Mouse (Mus musculus): Measurements from ENCODE around the gene Rnf144a. TPM values are rescaled to one million over a fixed set of nuclear protein-coding genes. Genes with fewer than 3 reads are reported as not detected.

The Rnf144a gene
- total RNA-seq, 2 experiments from 2014 or later = 30.0 to 32.2 TPM

- DNase-seq (ENCODE audit: low spot score in 2 of 2) = no peak
- intact Hi-C loops (cut with DNase I) = no loop called here
Observed at GRCm38 (mm10) chr12:26381730-26382129, 33.3 kb downstream of the Rnf144a start.

DNA sequence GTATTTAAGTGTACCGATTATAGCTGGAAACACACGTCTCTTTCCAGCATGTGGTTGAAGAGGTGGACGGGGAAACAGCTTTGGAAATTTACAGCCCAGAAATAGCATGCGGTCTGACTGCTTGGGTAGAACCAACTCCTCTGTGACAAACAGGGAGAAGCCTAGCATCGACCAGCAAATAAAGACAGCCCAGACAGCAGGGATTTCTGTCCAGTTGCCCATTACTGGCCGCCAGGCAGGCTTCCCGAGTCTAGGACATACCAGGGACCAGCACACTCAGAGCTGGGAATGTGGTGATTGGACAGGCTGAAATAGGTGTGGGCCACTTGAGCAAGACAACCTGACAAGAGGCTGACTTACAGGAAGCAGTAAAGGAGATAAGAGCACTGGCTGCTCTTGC, 35.3 kb downstream of the Rnf144a start:
- intact Hi-C loops (cut with DNase I) = loop anchor here (5.0 kb wide), 1 partner anchor 33 kb away; no protein-coding TSS in a partner anchor
- peak; percentile 47 to 83 for DNase-seq (ENCODE audit: low spot score in 2 of 2)

GRCm38 (mm10) chr12:26377691-26378090, 37.4 kb downstream of the Rnf144a start:
- intact Hi-C loops (cut with DNase I) = loop anchor here (2.0 to 5.0 kb wide), 2 partner anchors 21 to 35 kb away; no protein-coding TSS in a partner anchor
- peak; percentile 56 to 95 for DNase-seq (ENCODE audit: low spot score in 2 of 2)

DNA sequence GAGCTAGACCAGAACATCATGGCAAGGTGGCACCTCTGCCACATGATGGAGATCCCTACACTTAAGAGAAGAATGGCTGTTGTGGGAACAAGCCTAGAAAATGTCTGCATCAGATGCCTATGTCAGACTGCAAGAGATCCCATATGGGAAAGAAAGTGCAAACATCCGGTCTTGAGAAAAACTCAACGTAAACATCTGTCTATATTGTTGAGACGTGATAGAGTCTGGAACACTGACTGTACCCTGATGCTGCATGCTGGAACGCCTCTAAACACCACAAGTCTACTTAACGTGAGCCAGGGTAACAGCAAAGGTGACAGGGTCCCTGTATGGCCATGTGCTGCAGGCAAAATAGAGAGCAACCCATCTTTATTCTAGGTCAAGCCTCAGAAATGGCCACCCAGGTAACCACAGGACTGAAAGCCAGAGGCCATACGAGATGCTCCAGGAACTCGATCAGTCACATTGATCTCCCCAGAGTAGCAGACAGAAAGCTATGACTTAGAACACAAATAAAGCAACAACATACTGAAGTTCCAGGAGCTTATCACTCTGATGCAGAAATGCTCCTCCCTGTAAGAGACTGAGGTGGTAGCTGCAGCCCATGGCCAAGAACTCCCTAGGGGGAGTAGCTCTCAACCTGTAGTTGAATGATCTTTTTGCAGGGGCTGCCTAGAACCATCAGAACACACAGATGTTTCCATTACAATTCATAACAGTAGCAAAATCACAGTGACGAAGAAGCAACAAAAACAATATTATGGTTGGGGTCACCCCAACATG, 38.3 kb downstream of the Rnf144a start:
- intact Hi-C loops (cut with DNase I) = loop anchor here (2.0 to 5.0 kb wide), 2 partner anchors 22 to 36 kb away; no protein-coding TSS in a partner anchor

DNA sequence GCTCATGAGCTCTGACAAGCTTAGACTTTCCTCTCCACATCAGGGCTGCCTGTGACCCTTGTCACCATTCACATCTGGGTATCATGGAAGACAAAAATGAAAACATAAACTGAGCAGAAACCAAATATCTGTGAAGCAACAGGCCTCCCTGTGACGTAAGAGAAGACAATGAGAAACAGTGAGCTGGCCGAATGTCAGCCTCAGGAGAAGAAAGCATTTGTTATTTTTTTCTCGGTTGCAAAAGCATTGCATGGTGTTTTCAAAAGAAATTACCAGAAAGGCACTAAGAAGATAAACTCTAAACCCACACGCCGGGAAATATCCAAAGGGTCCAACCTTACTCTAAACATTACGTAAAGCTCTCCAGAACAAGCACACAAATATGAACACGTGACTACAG, 41.3 kb downstream of the Rnf144a start:
- DNase-seq (ENCODE audit: low spot score in 2 of 2) = no peak
- intact Hi-C loops (cut with DNase I) = no loop called here

More for the DNA sequence above, 38.3 kb downstream of the Rnf144a start:
- DNase-seq (ENCODE audit: low spot score in 2 of 2) = no peak

- intact Hi-C loops (cut with DNase I) = no loop called here
- peak; percentile 49 to 79 for DNase-seq (ENCODE audit: low spot score in 2 of 2)
Observed at GRCm38 (mm10) chr12:26370004-26370403, 45.0 kb downstream of the Rnf144a start.

- no peak for DNase-seq (ENCODE audit: low spot score in 2 of 2)
- intact Hi-C loops (cut with DNase I) = no loop called here
Observed at GRCm38 (mm10) chr12:26367361-26367760, 47.7 kb downstream of the Rnf144a start.

DNA sequence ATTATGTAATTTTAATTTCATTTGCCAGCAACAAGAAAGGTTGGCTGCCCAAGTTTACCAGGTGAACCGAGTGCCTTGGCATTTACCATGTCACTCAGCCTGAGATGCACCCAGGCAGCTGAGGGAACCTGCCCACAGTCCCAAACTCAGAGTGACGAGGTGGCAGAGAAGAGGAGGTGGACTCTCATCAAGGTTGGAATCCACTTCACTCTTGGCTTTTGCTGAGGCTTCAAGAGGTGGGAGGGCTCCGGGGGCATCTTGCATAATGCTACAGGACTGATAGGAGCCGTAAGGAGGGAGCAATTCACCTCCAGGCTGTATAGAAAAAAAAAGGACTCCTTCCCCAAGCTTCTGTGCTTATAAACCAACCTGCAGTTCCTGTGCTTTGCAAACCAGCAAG, 48.7 kb downstream of the Rnf144a start:
- intact Hi-C loops (cut with DNase I) = no loop called here
- peak in 1 of 2 experiments; percentile 37 for DNase-seq (ENCODE audit: low spot score in 2 of 2)

DNA sequence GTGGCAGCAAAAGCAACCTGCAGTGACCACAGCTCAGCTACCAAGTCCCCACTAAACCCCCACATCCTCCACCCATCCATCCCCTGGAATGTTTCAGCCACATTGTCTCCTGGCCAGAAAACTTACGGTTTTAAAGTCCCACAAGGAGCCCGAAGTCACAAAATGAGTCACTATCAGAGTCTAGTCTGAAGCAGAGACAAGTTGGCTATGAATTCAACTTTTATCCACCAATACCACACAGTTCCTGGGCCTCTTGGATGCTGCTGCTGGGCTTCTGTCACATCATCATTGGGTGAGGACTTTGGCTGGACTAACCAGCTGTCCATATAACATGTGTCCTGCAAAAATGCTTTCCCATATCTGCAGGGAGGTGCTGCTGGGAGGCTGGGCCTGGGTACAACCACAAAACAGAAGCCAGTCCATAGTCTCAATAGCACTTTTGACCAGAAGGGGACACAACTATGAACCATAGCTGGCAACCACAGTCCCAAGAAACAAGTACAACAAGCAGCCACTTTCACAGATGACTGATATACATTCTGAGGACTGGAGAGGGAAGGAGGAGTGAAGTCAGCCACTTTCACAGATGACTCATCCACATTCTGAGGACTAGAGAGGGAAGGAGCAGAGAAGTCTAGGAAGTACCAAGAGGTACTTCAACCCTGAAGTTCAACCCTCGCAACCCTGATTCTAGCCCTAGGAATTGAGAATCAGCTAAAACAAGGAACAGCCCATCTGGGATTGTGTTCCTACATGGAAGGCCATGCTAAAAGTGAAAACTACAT, 49.3 kb downstream of the Rnf144a start:
- peak in 1 of 2 experiments; percentile 44 for DNase-seq (ENCODE audit: low spot score in 2 of 2)
- intact Hi-C loops (cut with DNase I) = no loop called here

DNA sequence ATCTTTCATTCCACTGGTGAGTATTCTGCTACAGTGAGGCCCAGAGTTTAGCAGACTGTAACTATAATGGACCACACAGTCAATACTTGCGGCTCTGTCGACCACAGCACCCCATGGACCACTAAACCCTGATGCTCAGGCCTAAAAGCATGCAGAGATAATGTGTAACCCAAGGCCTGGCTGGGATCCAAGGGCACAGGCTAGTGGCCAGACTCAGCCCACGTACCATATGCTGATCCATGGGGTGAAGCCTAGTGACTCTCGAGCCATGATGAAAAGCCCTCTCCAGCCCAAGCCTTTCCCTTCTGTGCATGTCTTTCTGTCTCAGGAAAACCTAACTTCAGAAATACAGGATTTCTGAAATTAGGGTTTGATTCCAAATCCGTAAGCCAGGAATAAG, 50.2 kb downstream of the Rnf144a start:
- intact Hi-C loops (cut with DNase I) = no loop called here
- DNase-seq (ENCODE audit: low spot score in 2 of 2) = no peak

DNA sequence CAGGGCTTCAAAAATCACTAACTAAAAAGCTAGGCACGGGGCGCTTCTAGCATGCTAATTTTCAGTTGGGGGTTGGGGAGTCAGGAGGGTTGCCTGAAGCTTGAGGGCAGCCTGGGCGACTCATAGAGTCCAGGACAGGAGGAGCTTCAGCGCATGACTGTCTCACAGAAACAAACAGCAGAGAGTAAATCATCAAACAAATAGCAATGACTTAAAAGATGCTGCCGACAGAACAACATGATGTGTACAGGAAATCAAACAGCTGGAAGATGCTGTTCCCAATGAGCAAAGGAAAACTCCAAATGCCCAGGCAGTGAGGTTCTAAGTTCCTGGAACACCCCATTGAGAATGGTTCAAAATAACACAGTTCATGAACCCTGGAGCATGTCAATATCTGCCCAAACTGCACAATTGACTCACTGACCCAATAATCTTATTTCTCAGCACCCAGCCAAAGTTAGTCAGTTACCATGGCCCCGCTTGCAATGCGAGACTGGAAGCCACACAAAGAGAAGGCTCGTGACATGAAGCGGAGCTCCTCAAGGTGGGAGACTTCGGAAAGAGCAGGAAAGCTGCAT, 54.0 kb downstream of the Rnf144a start:
- intact Hi-C loops (cut with DNase I) = no loop called here
- no peak for DNase-seq (ENCODE audit: low spot score in 2 of 2)

DNA sequence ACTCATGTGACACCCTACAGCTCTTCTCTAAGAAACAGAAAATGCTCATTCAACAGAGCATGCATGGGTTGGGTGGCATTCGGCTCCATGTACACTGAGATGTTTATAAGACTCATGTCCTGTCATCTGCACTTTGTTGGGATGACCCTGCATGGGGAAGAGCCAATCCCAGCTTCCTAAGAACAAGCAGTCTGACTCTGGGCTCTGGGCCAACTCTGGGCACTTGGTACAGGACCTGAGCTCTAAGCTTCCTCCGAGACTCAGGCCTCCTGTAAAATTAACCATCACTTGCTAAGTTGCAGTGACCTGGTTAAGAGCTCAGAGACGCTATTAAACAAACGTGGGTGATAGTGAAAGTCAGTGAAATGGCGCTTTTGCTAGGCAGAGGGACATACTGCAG, 55.2 kb downstream of the Rnf144a start:
- DNase-seq (ENCODE audit: low spot score in 2 of 2) = no peak
- intact Hi-C loops (cut with DNase I) = no loop called here

DNA sequence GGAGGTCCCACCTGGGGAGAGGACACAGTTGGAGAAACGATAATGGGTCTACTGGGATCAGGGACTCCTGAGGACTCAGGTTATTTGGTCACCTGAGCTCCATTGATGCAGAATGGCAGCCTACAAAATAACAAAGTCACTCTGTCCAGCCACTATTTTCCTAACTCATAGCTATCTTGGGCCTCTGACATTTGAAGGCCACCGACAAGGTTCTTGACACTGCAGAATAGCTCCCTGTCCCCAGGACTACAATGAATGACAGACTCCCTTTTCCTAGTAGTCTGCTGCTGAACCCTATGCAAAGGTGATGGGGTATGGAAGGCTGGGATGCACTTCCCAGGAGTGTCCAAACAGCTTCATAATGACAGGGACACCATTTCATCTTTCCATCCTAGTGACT, 55.8 kb downstream of the Rnf144a start:
- no peak for DNase-seq (ENCODE audit: low spot score in 2 of 2)
- intact Hi-C loops (cut with DNase I) = no loop called here

GRCm38 (mm10) chr12:26357246-26357645, 57.8 kb downstream of the Rnf144a start:
- intact Hi-C loops (cut with DNase I) = no loop called here
- DNase-seq (ENCODE audit: low spot score in 2 of 2) = no peak

- intact Hi-C loops (cut with DNase I) = no loop called here
- DNase-seq (ENCODE audit: low spot score in 2 of 2) = no peak
Observed at GRCm38 (mm10) chr12:26356191-26356590, 58.9 kb downstream of the Rnf144a start.

GRCm38 (mm10) chr12:26351321-26351720, 63.7 kb downstream of the Rnf144a start:
- intact Hi-C loops (cut with DNase I) = no loop called here
- DNase-seq (ENCODE audit: low spot score in 2 of 2) = peak in 1 of 2 experiments; percentile 29

- intact Hi-C loops (cut with DNase I) = no loop called here
- DNase-seq (ENCODE audit: low spot score in 2 of 2) = no peak
Observed at GRCm38 (mm10) chr12:26344408-26344807, 70.6 kb downstream of the Rnf144a start.

GRCm38 (mm10) chr12:26343131-26343530, 71.9 kb downstream of the Rnf144a start:
- no peak for DNase-seq (ENCODE audit: low spot score in 2 of 2)
- intact Hi-C loops (cut with DNase I) = no loop called here

DNA sequence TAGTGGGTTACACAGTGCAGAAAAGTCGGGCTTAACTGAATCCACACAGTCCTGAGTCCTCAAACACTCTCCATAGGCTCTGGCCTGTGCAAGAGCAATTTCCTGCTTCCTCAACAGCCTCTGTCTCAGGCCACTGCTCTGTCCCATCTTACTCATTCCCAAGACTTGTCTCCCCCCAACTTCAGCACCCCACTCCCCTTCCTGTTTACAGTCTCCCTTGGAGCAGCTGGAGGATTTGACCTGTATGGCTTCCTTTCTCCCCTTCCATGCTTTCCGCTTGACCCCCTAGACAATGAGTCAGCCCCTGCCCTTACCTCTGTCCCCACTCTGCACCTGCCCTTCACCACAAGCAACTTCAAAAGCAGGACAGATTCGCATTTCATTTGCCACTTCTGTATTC, 72.4 kb downstream of the Rnf144a start:
- DNase-seq (ENCODE audit: low spot score in 2 of 2) = no peak
- intact Hi-C loops (cut with DNase I) = no loop called here

DNA sequence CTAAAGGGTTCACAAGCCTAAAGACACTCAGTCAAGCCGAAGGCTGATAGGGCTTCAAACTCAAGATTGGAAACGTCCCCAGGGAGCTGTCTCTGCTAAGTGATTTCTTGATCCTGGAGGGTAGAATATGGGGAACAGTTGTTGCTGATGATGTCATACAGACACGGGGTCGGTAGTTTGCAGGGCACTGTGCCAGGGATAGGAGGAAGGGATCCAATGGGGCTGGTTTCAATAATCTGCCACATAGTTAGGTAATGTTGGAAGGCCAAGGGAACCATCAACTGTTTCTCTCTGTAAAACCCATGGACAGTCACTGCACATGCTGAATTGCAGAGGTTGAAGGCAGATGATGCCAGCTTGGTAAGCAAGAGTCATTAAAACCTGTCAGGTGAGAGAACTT, 73.0 kb downstream of the Rnf144a start:
- intact Hi-C loops (cut with DNase I) = no loop called here
- DNase-seq (ENCODE audit: low spot score in 2 of 2) = no peak

Measured in left cerebral cortex, postnatal 25 days (tissue).